Mouse (Mus musculus) adrenal gland, postnatal 14 days (tissue): ENCODE measurements around the gene Them5. TPM values are rescaled to one million over a fixed set of nuclear protein-coding genes. Genes with fewer than 3 reads are reported as not detected.

Experiments used
- DNase-seq: peaks from one replicate; pipeline ENCODE4 v3.0.0; 2021; ENCODE audit warnings: mixed read lengths
- long read RNA-seq, 2 experiments: library from polyadenylated mRNA; stranded (forward); transcript quantifications; one replicate each; pipeline ENCODE4 v2.0.0; 2021
- total RNA-seq: library from RNA; stranded (reverse); gene quantifications from 2 replicates; pipeline ENCODE4 v1.2.3, GENCODE M21; 2021

Gene Them5
- total RNA-seq, result not detected in 2 replicates
- long read RNA-seq, experiment 1, result 0 reads
- long read RNA-seq, experiment 2, result 0 reads

DNA sequence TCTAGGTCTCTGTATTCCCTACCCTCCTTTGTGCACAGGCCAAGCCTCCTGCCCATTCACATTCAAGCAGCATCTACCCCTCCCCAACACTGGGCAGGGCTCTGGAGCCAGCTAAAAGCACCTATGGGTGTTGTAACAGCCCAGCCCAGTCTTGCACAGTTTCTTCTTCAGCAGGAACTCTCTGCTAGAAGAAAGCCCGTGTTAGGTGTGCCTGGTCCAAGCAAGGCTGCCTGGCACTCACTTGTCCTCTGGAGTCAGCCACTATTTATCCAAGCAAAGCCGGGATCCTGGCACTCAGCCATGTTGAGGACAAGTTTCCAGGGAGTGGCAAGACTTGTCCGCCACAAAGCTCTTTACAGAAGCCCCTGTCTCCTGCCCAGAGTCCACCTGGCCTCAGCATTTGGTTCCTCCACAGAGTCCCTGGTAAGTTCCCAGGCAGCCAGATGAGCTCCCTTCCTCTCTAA, at the start of gene Them5:
TSS of gene Them5 (plus strand) at position 141 of the 464 bp plus-strand sequence.
- DNase-seq, result peak; percentile 28

DNA sequence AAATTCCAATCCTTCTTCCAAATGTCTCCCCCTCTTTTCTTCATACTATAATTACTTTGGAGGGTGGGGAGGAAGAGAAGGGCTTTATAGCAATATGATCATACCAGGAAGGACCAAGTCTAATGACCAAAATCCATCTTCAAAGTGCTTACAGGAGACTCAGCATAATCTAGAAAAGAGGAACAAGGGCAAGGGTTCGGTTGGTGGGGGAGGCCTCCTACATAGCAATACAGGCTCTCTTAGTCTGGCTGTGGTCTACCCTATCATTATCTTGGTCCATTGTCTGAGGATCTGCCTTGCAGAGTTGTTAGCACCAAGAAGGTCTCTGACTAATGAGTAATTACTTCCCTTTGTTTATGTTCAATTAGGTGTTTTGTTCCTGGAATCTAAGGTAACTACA, 36.4 kb upstream of the Them5 start:
- no peak for DNase-seq

DNA sequence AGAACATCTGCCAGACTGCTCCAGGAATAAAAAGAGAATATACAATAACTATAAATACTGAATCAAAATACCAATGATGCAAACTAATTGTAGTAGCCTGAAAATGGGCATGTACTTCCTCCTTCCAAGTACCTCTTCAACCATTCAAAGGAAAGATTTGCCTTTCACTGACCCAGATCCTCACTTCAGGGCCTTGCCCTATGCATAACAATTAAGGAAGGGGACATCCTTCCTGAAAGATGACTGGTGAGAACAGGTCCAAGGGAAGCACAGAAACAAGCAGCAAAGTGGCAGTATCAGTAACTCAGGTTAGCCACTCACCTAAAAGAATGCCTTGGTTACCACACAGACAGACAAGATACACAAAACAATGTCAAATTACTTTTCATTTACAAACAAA, 34.9 kb upstream of the Them5 start:
- DNase-seq, result no peak

DNA sequence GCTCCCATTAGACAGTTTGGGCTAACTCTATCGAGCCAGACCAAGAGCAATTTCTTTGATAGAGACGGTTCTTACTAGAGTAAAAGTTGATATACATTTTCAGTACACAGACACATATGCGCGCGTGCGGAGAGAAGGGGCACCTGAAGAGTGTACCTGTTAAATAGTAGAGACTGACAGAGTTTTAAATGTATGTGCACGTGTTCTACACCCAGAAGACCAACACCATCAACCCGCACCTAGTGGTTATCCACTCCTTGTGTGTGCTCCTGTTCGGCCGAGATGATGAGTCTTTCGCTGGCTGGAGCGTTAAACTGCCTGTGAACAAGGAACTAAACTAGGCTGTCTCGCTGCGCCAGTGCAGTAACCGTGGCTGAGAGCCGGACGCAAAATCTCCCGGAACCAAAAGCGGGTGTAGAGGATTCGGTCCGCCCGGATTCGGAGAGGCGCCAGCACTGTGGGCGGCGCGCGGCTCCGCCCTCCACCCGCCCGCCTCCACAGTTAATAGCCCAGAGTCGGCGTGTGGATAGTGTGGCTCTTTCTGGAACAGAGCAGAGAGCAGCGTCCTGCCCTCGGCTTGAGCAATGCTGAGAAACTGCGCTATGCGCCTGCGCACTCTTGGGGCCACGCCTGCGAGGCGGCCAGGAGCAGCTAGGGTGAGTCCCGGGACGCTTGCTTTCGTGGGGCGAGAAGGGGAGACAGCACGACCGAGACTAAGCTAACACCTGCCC, 32.1 kb upstream of the Them5 start, which contains the start of gene Them4:
TSS of gene Them4 (plus strand) at position 457 of the 731 bp plus-strand sequence.
- DNase-seq, result peak; percentile 98

DNA sequence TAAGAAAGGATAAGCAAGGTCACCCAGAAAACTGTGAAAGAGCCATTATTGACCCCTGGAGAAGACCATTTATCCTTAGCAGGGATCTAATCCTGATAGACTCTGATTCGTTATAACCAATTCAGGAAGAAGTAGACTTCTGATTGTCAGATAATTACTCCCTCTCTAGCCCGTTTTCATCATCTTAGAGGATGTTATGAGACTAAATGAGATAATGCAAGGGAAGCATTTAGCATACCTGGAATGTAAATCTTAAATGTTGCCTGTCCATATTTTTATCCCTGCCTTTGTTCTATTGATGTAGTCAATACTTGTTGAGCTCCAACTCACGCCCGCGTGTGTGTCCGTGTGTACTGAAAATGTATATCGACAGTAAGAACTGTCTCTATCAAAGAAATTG, 31.4 kb upstream of the Them5 start:
- no peak for DNase-seq

DNA sequence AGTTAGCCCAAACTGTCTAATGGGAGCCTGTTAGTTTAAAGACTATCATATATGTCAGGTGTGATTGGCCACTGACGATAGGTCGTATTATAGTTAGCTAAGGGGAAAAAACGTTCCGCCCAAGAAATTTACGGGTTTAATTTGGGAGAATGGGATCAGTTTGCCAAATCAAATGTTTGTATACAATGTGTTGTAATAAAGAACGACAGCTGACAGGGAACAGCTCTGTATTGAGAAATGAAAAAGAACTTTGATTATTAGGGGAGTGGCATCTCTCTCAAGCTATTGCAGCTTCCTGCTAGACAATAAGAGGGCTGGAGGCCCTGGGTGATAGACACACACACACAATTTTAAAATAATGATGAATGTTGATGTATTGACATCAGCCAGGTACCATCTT, 31.0 kb upstream of the Them5 start:
- DNase-seq, result no peak

DNA sequence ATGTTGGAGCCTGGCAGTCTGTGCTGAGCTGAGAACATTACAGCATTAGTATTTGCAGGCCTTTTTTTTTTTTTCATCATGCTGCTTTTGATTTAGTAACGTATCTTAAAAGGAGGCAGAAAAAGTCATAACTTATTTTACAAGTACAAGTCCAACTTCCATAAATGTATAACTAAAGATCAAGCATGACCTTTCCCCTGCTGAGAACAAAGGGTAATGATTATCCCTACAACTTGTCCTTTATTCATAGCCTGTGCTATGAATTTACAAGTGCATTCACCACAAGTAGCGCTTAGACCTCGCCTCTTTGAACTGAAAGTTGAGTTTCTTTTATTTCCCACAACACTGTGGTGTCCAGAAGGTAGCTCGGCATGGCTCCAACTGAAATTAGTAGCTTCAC, 30.5 kb upstream of the Them5 start:
- DNase-seq, result no peak

DNA sequence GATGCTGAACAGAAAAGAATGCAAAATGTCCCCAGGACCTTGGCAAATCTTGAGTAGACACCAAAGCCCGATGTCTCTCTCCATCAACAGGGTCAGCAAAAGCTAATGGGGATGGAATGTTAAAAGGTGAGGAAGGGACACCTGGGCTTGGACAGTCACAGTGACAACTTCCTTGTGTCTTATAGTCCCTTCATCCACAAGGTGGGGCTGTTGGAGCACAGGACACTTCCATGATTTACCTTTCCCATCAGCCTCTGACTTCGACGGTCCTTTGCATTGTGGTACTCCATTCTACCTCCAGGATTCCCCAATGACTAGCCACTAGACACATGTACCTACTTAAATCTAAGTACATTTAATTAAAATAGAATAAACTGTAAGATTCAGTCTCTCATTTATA, 13.2 kb upstream of the Them5 start:
- DNase-seq, result peak; percentile 16

DNA sequence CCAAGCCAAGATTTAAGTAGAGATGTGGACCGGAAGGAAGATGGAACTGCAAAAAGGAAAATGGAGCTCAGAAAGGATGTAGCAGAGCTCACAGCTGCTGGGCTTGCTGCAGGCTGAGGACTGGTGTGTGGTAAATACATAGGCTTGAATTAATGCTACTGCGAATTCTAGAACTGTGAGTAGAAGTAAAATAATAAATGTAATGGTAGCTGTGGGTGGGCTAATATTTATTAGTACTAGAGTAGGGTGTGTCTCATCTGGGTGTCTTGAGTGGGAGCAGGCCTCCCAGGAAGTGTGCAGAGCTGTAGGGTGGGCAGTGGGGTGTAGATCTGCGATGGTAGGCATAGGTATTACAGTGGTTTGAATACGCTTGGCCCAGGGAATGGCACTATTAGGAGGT, 7.5 kb upstream of the Them5 start:
- no peak for DNase-seq

DNA sequence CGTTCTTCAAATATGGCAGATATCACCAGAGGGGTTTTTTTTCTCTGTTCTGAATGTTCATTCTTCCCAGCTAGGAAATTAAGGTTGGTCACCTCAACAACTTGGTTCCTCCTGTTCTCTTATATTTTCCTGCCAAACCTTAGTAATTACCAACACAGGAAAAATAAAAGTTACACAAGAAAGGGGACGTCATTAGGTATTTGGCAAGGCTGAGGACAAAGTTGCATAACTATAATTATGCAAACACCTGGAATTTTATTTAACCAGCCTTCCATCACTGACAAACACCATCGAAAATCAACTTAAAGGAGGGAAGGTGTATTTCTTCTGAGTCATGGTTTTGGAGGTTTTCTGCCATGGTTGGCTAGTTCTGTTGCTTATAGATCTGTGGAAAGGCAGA, 3.4 kb upstream of the Them5 start:
- DNase-seq, result no peak

DNA sequence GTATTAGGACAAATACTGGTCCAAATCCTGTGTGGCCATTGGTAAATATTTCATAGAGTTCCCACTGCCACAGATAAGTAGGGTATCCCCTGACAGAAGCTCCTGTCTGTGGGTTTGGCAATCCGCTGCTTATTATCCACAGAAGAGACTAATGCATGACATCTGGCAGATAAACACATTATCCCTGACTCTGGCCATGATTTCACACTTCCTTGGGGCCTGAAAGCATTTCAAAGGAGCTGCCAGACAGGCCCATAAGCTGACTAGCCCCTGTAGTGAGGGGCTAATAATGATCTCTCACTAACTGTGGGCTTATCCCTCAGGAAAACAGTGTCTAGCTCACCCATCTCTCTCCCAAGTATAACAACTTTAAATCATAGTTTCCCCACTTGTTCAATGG, 653 bp downstream of the Them5 start:
- no peak for DNase-seq

DNA sequence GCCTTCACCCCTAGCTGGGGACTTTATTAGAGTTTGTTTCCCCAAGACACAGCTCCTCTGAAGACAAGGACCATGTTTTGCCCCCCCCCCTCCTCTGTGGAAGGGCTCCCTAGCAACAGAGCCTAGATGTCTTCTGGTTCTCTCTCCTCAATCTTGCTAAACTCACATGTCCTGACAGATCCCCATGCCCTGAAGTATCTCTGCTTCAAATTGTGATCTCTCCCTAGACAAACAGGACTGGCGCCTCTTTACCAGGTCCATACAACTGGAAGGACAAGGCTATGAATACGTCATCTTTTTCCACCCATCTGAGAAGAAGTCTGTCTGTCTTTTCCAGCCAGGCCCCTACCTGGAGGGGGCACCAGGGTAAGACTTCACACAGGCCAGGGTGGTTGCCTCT, 2.3 kb downstream of the Them5 start:
- no peak for DNase-seq

DNA sequence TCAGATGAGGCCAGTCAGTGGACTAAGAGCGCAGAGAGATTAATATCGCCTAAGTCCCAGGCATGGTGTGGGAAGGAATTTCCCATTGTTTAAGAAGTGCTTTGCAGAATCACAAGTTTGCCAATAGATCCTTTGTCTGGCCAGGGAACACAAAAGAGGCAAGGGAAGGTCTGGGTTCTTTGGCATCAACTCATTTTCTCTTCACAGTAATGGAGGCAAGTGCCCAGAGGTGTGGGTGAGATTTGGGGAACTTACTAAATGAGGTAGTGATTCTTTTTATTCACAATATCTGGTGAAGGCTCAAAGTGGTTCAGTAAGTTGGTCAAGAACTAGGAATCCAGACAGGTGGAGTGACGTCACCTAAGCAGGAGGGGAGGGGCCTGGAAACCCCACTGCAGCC, 3.0 kb downstream of the Them5 start:
- DNase-seq, result no peak

DNA sequence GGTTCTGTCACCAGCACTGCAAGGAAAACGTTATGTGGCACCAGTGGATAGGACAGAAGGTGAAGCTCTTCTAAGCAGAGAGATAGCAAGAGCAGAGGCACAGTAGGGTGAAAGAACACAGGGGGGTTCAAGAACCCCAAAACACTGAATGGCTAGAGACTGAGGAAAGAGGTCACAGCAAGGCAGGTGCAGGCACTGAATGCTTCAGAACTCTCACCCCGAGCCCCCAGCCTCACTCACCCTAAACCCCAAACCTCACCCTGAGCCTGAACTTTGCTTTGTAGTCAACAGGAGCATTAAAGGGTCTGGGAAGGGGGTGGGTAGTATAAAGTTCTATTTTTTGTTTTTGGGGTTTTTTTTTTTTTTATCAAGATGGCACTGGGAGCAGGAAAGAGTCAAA, 6.2 kb downstream of the Them5 start:
- no peak for DNase-seq

DNA sequence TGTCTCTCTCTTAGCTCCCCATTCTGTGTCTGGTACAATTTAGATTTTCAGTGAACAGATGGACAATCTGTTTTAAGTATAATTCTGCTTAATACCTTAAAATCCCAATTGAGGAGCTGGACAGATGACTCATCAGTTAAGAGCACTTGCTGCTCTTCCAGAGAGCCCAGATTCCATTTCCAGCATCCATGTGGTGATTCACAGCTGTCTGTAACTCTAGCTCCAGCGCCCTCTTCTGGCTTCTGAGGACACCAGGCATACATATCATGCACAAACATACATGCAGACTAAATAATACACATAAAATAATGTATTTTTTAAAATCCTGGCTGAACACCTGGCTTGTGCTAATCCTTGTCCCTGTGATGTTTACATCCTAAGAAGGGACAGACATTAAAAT, 18.9 kb downstream of the Them5 start:
- DNase-seq, result peak; percentile 56

DNA sequence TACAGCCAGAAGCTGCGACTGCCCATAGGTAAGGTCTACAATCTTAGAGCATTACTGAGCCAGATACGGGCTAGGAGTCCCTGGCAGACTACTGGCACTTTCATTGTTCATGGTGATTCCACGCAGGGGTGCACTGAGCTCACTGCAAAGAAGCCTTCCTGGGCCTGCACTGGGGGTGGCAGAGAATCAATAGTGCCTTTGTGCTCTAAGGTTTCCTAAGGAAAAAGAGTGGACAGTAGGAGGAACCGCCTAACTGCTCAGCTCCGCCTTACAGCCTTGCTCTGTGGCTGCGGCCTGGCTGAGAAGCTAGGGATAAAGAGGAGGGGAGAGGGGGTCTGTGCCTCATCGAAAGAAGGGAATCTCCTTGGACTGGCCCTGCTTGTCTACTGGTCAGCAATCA, 20.2 kb downstream of the Them5 start, which contains the start of gene C2cd4d:
TSS of gene C2cd4d (plus strand) at position 301 of the 400 bp plus-strand sequence.
- DNase-seq, result no peak

DNA sequence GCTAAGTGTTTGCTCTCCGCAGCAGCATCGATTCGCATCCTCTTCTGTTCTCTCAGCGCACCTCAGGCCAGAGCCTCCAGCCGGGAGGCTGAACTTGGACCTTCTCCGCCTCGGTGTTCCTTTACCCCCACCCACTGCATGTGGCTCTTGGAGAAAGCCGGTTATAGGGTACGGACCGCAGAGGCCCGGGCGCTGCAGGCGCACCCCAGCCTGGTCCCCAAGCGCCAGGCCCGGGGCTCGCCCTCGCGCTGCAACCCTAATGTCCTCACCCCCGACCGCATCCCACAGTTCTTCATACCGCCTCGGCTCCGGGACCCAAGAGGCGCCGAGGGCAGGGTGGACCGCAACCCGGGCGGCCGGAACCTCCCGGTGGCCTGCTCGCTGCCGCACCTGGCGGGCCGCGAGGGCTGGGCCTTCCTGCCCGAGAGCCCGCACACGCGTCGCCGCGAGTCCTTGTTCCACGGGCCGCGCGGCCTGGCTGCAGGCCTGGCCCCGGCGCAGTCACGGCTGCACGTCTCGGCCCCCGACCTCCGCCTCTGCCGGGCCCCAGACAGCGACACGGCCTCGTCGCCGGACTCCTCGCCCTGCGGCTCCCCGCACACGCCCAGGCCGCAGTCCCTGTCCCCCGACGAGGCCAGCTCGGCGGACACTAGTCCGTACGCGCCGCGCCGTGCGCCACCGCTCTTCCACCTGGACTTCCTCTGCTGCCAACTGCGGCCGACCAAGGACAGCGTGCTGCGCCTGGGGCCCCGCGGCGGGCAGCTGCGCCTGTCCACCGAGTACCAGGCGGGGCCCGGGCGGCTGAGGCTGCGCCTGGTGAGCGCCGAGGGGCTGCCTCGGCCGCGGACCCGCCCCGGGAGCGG, 21.6 kb downstream of the Them5 start:
- peak; percentile 81 for DNase-seq

DNA sequence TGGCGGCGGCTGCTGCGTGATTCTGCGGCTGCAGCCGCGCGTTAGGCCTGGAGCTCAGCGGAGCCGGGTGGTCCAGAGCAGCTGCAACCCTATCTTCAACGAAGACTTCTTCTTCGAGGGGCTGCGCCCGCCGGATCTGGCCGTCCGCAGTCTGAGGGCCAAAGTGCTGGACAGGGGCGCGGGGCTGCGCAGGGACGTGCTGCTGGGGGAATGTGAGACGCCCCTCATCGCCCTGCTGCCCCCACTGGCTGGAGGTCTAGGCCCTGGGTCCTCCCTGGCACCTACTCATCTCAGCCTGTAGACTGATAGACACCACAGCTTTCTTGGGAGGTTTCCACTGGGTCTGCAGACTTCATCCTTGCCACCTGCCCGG, 22.2 kb downstream of the Them5 start:
- DNase-seq, result no peak

DNA sequence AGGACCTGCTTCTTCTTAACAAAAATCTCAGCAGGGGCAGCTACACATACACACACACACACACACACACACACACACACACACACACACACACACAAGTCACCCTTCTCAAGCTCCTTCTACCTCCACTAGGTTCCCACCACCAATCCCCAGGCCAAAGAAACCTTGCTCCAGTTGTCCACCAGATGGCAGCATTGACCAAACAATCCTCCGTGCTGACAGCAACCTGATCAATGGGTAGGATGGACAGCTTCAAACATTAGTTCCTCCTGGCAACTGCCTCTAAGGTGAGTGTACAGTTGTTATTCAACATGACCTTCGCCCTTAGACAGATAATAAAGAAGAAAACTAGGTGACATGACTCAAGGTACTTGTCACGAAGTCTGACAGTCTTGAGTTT, 24.9 kb downstream of the Them5 start:
- DNase-seq, result peak; percentile 87

DNA sequence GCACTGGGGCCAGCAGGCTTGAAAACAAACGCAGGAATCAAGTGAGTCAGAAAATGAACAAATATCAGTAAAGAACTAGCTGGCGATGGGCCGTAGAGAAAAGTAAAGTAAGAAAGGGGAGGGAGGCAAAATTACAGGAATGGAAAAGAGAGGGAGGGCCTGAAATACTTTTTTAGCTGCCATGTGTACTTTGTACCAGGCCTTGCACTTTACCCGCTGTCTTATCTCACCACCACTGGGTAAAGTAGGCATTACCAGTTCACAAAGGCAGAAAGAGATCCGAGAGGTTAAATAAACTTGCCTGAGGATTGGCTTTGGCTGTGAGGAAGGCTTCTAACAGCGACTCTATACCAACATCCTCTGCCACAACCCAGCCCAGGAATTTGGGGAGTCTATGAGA, 25.6 kb downstream of the Them5 start:
- no peak for DNase-seq

DNA sequence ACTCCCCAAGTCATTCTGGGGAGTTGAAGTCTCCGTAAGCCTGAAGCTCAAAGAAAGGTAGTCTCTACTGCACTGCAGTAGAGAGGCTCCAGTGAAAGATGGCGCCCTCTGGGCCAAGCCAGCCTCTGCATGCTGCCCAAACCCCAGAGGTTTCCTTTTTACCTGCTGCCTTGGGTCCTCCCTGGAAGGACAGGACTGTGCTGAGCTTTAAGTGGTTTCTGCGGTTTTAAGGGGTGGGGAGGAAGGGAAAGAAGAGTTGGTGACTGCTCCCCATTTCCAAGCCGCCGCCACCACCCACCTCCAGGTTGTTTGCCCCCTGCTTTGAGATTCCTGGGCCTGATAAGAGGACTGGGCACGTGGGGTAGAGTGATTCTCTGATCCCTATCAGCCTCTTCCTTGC, 26.7 kb downstream of the Them5 start:
- no peak for DNase-seq

DNA sequence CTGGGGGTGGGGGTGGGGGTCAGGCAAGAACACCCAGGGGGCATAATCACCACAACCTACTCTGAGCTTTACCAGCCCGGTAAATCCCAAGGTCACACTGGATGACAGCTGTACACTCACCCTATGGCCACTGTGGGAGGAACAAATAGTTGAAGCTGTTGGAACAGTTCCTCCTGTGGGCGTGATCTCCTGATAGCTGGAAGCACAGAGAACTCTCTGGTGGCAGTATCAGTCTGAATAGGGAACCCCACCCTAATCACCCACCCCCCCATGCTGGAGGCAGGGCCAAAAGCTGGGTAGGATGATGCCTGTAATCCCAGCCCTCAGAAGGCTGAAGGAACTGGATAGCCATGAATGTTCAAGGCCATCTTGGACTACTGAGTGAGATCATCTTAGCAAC, 27.8 kb downstream of the Them5 start:
- DNase-seq, result peak; percentile 51

DNA sequence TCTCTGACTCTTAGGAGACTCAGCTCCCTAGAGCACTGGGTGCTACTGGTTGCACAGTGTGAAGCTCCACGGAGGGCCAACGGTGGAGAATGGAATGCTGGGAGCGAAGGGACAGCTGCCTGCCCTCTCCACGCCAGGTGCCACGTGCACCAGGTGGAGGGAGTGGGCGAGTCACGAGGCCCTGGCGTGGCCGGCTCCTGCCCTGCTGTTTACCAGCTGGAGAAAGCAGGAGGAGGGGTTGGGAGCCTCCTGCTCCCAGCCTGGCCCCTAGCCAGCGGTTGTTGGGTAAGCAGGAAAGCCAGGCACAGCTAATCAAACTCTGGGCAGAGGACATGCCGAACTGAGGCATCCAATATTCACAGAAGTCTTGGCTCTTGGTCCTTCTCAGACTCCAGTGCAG, 29.7 kb downstream of the Them5 start:
- peak; percentile 97 for DNase-seq

DNA sequence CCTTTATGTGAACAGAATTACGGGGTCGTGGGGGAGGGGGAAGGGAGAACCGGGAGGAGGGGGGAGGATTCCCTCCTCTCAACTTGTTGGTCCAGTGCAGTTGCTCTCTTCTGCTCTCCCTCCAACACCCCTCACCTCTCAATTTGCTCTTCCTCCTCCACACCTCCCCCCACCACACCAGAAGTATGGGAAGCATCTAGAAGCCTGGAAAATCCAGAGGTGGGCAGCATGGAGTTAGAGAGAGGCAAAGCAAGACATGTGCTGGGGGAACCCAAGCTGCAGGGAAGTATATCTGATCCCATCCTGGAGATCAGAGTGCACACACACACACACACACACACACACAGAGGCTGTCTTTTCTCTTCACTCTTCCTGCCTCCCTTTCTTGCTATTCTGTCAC, 30.1 kb downstream of the Them5 start:
- DNase-seq, result no peak
